Mouse (Mus musculus) adrenal gland, adult (tissue): ENCODE measurements around the gene Nav3.
A peak's percentile ranks its signal among the peaks of the same experiment; 100 is the strongest.
"Not testable (repeated sequence)": the region's sequence is repeated elsewhere in the genome, so short reads cannot be mapped to it uniquely, and the experiment has no call there.

ENCODE experiments used
- DNase-seq, 2 experiments: peaks; one replicate each; pipeline ENCODE4 v3.0.0; 2022 to 2023; ENCODE audit warnings: low spot score in 1 of 2; ENCODE audit not compliant: inconsistent age in 2 of 2

Nav3 gene

DNA sequence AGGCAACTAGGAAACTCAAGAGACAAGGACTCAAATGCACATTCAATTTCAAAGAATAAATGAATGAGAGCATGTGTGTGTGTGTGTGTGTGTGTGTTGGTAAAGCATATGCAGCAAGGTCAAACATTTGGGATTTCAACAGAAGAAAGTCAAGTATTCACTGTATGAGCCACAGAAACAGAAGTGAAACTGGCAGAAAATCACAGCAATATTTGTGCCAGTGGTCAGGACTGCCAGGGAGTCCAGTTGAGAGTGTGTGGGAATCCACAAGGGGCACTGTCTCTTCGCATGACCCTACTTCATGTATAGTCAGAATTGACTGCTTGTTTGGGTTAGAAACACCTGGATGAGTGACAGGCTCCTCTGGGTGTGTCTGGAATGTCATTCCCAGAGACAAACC, 370.1 kb downstream of the Nav3 start:
- DNase-seq = no peak

DNA sequence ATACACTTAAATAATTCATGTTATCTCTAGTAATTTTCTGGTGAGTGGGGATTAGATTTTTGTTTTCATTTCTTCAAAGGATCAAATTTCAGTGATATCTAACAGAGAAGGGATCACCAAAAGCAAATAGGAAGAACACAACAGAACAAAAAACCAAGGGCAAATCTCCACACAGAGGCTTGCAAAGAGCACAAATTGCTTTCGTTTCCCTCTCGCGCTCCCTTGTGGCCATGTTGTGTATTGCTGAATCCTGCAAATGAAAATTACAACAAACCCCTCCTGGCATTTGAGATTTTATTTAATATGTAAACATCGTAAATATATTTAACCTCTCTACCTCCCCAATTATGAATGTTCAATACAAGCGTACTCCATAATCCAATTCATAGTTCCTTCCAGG, 370.8 kb downstream of the Nav3 start:
- DNase-seq = peak; percentile 28 to 84

DNA sequence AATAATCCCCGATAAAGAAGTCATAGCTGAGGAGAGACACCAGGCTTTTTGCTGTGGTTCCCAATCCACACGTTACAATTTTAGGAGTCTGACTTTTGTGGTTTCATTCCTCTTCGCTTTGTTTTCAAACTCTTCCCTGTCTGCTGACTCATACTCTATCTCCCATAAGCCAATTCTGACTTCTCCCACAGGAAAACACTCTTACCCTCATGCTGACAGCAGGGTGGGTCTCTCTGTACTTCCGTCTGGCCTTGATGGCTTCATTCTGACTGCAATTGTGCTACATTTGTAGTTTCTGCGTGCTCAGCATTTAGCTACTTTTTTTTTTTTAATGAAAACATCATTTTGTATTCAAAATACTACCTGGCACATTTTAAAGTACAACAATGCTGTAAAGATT, 379.4 kb downstream of the Nav3 start:
- DNase-seq = no peak

DNA sequence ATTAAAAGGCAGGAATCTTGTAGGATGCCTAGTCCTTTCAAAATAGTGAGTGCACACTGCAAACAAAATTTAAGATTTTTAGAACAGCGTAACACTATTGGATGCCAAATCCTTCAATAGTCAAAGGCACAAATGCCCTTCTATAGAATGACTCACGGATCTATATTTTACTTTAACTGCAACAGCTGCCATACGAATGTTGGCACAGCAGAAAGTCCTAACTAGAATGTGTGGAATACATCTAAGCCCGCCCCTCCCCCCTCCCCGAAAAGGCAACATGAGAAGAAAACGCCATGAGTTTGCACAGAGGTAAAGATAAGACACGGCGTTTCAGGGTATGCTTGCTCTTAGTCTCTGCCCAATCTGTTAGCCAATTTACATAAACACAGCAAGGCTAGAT, 383.6 kb downstream of the Nav3 start:
- DNase-seq = no peak

DNA sequence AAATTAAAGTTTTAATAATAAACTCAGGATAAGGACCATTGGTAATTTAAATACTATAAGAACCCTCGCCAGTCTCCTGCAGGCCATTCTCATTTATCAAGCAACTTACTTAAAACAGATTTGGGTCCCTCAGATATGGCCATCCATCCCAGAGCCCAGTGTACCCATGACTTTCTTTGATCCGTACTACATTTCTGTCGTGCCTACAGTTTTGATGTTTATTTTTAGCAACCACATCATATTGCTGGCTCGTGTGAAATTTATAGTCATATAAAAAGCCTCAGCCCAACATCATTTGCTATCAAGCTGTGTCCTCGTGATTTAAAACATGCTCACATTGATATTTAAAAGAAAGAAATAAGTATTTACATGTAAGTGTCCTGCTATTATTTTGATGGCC, 394.8 kb downstream of the Nav3 start:
- no peak for DNase-seq

DNA sequence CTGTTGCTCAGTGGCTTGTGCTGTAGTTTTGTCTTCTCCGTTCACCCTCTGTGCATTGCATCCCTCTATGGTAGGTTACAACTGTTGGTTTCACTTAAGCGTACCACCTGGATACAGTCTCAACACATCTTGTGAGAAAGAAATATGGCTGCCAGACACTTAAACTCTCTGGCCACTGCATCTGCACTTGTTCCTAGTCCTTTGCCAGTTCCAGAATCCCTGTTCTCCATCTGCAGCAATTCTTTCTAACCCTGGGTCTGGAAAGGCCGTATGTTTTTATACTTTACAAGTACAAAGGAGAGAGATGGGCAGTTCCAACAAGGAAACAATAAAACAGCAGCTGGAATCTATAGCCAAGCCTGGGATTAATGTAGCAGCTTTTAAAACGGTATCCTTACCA, 418.5 kb downstream of the Nav3 start:
- no peak for DNase-seq

DNA sequence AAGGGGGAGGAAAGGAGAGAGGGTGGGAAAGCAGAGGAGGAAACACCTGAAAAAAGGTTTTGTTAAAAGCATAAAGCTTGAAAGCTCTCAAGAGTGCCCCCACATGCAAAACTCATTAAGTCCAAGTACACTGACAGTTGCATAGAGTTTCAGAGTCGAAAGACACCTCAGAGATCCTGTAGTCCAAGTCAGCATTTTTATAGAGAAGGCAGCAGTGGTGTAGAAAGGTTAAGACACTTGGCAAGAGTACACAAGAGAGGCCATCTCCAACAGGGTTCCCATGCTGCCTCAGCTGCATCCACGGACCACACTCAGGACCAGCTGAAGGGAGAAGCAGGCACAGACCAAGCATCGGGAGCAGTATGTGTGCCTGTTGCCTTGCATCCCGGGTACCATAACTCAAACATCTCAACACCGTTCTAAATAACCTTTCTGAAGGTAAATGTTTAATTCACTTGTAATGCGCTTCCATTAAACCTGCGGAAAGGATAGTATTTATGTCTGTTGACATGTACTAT, 421.4 kb downstream of the Nav3 start:
- no peak for DNase-seq

DNA sequence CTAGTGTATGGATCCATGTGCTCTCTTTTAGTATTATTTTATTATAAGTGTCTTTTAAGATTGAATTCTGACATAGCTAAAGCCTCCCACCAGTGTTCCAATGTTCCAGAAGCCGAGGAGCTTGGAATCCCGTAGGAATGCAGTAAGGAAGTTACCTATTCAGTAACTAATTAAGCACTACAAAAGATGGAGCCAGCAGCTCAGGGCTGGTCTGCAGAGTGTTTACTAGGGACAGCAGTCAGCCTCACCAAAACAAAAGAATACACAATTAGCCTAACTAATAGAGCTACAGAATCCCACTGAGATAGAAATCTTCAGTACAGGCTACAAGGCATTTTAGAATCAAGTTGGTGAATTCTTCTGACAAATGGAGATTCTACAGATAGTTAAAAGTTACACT, 431.1 kb downstream of the Nav3 start:
- not testable (repeated sequence) for DNase-seq

DNA sequence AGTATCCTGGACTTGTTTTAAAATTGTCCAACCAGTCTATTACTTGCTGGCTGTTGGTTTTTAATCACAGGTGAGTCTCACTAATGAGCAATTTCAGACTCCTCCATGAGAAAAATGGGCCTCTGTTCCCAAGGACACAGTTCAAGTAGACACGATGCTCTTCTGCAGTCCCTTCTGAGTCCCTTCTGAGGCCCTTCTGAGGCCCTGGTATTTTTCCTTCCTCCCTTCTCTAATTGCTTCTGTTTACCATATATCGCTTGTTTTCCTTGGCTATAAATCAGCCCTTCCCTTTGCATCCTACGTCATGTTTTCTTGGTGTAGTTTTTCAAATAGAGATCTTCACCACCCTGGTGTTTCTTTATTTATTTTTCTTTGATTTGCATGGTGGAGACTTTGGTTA, 433.9 kb downstream of the Nav3 start:
- no peak for DNase-seq

DNA sequence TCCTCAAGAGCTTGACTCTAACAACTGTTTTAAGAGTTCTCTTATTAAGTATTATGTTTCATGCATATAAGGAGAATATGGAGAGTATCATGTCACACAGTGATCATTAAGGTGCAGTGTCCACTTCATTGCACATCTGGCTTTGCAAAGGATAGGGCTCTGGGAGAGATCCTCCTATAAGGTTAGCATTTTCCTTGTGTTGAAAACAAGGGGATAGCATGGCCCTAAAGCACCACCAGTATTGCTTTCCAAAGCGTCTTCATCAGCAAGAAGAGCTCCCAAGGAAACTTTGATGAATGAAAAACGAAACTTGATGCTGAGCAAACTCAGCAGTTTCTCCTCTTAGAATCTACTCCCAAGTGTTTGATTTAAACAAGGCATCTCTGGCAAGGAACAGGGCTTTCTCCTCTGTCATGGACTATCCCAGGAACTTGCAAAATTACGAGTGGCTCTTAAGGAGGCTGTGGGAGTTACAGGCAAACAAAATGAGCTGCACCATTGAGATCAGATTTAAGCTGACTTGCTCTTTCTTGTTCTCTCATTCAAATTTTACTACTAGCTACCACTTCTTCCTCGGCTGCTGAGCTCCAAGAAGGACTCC, 436.6 kb downstream of the Nav3 start:
- no peak for DNase-seq

DNA sequence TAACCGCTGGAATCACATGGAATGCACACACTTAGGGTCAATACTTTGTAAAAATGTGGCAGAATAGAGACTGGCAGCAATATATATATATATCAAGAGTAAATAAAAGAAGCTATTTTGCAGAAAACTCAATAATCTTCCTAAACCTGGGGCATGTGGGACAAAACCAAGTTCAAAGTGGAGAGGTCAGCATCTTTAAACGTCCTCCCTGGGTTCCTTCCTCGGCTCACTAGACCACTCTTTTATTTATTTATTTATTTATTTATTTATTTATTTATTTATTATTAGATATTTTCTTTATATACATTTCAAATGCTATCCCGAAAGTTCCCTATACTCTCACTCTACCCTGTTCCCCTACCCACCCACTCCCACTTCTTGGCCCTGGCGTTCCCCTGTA, 454.7 kb downstream of the Nav3 start:
- DNase-seq = not testable (repeated sequence)

DNA sequence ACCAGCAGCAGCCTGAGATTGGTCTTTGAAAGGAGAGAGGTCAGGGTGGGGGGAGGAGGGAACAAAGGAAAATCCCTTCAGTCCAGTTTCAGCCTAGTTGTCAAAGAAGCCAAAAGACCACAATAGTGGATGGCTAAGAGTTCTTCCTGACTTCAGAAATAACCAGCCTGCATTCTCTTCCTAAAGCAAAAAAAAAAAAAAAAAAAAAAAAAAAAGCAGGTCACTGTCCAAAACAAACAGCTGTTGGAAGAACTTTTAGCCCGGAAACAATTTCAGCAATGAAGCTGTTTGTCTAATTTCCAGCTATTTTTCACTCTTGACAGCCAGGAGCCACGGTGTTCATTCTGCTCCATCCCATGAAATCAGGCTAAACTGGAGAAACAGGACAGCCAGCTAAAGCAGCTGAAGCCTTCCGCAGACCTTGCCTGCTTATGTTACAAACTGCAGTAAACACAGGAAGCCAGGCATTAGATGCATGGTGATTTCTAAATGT, 455.2 kb downstream of the Nav3 start:
- peak; percentile 13 to 51 for DNase-seq

DNA sequence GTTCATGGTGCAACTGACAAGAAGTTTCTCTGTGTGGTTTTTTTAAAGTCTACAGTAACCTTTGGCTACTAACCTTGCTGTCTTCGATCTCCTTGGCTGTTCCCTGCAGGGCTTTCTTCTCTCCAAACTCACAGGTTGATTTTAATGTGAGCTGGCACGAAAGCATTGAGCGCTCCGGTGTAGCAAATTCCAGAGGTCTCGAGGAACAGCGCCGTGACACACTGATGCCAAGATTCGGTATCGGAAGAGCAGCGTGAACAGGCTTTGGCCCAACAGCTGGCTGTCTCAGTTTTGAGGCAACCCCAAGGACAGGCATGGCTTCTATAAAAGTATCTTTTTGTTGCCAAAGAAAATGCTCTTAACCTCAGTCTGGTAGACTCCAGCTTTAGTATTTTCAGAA, 456.1 kb downstream of the Nav3 start:
- no peak for DNase-seq

DNA sequence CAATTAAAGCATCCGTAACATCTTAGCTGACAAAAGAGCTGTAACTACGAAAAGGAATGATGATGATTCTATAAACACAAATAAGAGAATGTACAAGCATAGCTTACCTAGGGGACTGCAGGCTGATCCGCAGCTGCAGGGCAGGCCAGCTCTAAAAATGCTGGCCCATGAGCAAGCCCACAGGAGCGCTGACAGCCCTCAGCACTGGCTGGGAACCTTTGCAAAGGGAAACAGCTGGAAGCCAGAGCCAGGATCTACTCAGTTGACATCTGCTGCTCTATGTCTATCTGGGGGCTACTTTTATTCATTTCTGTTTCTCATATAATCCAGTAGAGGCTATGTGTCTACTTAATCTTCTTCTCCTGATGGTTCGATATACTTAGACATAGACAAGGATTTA, 461.7 kb downstream of the Nav3 start:
- DNase-seq = no peak

DNA sequence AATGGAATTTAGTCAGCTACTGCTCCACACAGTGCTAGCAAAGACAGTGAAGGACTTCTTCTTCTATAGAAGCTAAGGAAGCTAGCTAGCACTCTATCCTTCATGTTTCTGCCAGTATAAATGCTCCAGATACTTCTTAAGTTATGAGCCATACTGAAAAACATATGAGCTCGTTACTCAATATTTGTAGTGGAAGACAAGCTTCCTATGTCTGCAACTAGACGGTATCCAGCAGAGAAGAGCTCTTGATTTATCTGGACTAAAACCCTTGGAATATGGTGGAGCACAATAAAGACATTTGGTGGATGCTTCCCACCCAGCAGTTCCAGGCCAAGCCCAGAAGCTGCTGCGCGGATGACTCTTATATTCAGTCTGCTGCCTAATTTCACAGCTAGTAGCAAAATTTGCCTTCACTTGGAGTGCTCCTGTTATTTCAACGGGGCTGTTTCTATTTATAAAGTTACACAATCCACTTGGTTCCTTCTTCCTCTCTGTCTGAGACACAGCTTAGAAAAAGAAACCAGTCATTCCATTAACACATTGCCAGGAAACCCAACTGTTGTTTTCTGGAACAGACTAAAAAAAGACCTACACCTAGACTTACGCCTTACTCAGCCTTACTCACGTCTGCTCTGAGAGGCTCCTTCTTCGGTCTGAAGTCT, 470.0 kb downstream of the Nav3 start:
- no peak for DNase-seq

DNA sequence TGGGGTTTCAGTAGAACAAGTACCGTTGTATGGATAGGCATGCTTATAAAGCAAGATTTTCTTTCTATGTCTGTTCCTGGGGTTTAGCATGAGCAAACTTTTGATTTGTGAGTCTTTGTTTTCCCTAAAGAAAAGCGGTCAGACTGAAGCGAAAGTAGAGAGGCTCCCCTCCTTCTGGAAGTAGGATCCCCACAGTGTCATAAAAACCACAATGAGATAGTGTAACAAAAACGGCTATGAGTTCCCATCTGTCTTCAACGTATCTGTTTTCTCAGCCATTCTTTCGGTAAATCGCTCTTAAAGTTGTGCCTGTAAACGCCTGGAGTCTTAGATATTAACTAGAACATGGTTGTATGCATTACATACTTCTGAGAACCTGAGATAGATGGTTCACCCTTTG, 479.7 kb downstream of the Nav3 start:
- no peak for DNase-seq

DNA sequence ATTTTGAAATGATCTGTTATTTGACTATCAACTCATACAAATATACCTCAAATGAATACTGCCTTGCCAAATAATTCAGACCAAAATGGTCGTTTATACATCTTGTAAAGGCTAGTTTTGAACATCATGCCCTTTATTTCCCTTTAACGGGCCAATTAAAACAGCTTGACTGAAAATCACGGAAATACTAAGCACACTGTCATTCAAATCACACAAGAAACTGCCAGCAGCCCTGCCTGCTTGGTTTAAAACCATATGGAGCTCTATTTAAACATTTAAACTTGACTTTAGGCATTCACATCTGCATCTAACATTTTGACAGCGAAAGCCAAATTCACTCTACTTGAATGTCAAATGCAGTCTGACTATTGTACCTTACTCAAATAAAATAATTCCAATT, 481.8 kb downstream of the Nav3 start:
- DNase-seq = no peak

DNA sequence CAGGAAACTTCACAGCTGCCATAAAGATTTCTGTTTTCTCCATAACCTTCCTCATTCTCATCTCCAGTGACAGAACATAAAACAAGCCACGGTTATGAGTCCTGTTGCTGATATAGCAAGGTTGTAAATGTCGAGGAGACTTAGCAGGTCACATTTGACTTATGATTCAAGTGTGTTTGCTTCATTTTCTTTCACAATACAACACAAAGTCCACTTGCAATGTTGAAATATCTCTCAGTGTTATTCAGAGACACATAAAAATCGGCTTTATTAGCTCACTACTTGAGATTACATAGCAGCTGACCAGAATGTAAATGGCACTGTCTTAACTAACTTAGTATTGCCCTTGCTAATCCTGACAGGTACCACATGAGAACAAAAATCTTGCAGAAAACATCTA, 482.5 kb downstream of the Nav3 start:
- peak in 1 of 2 experiments; percentile 28 for DNase-seq

DNA sequence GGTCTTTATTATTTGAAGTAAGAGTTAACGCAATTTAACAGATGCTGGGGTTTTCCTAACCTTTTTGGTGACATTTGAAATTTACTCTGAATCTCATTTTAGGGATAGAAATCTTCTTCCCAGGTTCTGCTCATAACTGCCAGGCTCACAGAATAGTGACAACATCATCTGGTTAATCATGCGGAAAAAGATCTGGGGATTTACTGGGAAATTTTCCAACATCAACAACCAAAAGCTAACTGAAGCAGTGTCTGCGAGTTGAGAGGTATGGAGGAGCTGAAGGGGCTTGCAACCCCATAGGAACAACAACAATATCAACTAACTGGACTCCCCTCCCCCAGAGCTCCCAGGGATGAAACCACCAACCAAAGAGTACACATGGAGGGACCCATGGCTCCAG, 505.7 kb downstream of the Nav3 start:
- DNase-seq = no peak

DNA sequence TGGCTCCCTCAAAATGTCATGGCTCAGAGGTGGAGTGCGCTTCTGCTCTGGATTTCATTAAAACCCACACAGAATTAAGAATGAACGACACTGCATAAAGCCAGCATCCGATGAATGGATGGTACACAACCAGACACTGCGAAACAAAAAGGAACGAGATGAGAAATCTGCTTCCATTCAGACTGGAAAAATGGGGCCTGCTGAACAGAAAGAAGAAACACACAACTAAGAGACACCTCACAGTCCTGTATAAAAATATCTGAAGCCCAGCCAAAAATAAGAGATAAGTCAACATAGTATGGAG, 526.7 kb downstream of the Nav3 start:
- DNase-seq = no peak

DNA sequence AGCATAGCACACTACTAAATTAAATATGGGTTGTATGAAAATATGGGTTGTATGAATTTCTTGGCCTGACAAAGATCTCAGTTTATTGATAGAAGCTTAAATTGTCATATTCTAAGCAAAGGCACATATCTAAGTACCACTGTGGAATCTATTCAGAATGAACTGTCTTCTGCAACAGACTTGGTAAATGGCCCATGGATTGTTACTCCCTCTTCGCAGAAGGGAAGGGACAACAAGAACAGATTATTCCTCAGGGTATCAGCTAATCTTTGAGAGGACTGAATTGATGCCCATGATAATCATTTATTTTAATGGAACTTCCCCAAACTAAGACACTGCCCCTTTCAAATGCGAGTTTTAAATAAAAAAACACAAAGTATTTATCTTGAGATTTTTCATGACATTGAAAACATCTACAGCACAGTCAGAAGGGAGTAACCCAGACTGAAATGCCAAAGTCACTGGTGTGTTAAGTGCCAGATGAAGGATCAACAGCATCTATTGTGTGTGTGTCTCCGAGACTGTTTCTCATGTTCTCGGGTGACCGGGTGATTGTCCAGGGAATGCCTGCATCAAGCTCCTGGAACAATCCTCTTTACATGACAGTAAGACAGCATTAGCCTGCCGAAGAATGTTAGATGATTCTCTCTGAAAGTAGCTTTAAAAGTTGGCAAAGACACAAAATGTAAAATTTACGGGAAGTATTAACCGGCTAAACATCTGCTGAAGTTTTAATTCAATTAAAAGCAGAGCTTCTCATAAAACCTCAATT, 527.3 kb downstream of the Nav3 start:
- no peak for DNase-seq

DNA sequence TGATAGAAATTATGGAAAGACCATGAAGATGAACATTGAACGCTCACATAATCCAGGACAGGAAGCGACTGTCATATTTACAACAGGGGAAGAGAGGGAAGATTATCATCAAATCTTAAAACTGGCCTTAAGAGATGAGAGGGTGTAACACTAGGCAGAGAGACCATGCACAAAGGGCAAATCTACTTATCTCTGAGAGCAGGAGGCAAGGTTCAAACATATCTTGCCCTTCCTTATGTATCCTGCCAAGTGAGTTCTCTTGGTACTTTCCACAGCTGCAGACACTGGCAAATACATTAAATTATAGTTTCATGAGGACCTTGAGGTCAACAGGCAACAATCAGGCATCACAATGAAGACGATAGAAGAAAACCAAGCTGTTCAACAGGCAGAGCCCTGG, 529.9 kb downstream of the Nav3 start:
- DNase-seq = no peak
